Mouse (Mus musculus): ENCODE data around the gene Mllt6. TPM values are rescaled to one million over a fixed set of nuclear protein-coding genes. Genes with fewer than 3 reads are reported as not detected.
"Not testable (repeated sequence)": the region's sequence is repeated elsewhere in the genome, so short reads cannot be mapped to it uniquely, and the experiment has no call there.

Mllt6 gene
- polyA plus RNA-seq, 1 experiment from 2014 or later = 2.1 TPM

DNA sequence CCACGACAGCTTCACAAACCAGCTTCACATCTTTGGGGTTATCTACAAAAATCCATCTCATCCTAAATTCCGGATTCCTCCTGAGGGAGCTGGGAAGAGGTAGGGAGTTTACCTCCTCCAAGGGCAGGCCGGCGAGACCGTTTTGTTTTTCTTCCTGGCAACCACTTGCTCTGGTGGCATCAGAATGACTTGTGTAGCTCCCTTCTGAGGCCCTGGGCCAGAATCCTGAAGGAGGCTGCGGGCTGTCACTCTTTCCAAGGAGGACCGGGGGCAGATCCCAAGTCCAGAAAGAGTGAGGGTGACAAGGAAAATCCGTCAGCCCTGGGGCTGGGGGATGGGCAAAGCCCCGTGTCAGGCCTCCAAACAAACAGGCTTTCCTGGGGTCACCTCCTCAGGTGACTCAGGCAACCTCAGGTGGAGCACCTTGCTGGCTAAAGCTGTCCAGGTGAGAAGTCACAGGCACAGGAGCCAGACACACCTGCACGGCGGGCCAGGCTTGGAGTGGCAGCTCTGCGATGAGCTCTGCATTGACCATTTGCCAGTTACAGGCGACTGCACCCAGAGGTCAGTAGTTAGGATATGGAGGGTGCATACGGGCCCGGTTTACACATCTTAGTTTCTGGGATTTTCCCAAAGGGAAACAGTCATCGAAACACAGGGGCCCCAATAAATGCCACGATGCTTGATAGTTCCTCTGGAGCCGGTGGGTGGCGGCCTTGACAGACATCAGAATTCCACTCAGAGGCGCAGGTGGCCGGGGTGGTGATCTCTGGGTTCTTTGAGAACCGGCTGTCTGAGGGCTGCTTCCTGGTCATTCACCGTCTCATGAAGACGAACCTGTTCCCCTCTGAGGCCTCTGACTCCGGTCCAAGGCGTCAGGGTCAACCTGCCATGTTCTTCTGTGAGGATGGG is 54.4 kb downstream of the Mllt6 start:
- Histone ChIP-seq H3K27me3 (replicated peaks; ENCODE audit: low read depth, poor library complexity, severe bottlenecking) (no peaks in the 10 kb centered on the region), H3K27ac (replicated peaks) (no peak overlapping the region), H3K4me1 (no peaks in the 10 kb centered on the region), H3K4me3 (no peak overlapping the region; the same call in 1 of the 2 replicates), H3K36me3 (replicated peaks) (peaks cover 100% of the 10 kb centered on the region), H3K9me3 (peaks cover 8% of the 10 kb centered on the region; the same call in 1 of the 2 replicates)
- 86% methylated on average over 26 of the region's 26 CpGs for WGBS
- DNase-seq (ENCODE audit: low spot score) = no peak

DNA sequence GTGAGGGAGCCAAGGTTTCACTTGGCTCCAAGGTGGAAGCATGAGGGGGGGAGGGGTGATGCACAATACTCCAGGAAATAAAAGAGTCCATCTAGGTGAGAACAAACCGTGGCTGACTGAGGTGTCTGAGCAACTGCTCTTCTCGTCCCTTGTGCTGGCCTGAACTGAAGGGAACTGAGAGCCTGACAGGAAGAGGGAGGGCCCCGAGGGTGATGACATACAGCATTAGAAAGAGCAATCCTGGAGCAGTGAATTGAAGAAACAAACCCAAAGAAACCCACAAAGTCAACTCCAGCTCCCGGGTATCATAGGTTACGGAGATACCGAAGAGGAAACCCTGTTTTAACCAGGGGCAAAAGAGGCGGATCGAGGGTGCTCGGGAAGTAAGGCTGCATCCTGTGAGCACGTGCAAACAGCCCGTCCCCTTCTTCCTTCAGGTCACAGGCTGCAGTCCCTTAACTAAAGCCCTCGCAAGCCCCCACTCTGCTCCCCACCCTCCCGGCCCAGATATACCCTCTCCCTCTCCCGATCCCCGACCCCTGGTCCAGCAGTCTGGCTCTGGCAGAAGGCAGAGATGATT is 55.2 kb downstream of the Mllt6 start:
- peaks cover 100% of the 10 kb centered on the region for H3K36me3 ChIP-seq (replicated peaks)
- no peak for DNase-seq (ENCODE audit: low spot score)
- no peaks in the 10 kb centered on the region for H3K27me3 ChIP-seq (replicated peaks; ENCODE audit: low read depth, poor library complexity, severe bottlenecking)
- H3K4me1 ChIP-seq = no peaks in the 10 kb centered on the region
- H3K9me3 ChIP-seq = peaks cover 8% of the 10 kb centered on the region; the same call in 1 of the 2 replicates
- WGBS = 85% methylated on average over 15 of the region's 15 CpGs
- no peak overlapping the region; the same call in 1 of the 2 replicates for H3K4me3 ChIP-seq
- no peak overlapping the region for H3K27ac ChIP-seq (replicated peaks)

DNA sequence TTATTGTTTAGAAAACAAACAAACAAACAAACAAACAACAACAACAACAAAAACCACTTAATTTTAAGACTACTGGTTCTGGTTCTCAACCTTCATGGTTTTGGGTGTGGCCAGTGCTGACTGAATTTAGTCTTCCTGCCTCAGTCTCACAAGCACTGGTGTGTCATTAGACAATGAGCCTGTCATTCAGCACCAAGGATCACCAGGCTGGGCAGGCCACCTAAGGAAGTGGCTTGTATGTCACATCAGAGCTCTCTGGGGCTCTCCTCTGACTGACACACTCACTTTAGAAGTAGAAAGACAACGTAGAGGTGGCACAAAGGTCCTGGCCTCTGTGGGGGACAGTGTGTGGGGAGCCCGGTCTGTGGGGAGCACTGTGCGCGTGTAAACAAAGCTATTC is 55.8 kb downstream of the Mllt6 start:
- WGBS = 91% methylated on average over 4 of the region's 4 CpGs
- peaks cover 100% of the 10 kb centered on the region for H3K36me3 ChIP-seq (replicated peaks)

GRCm38 (mm10) chr11:97721338-97721737 is 58.1 kb downstream of the Mllt6 start:
- H3K27me3 ChIP-seq (replicated peaks; ENCODE audit: low read depth, poor library complexity, severe bottlenecking) = no peaks in the 10 kb centered on the region
- no peak overlapping the region for H3K27ac ChIP-seq (replicated peaks)
- H3K4me3 ChIP-seq = no peak overlapping the region
- H3K9me3 ChIP-seq = peaks cover 8% of the 10 kb centered on the region; the same call in 1 of the 2 replicates
- 95% methylated on average over 4 of the region's 4 CpGs for WGBS
- peaks cover 100% of the 10 kb centered on the region for H3K36me3 ChIP-seq (replicated peaks)
- H3K4me1 ChIP-seq = no peaks in the 10 kb centered on the region
- no peak for DNase-seq (ENCODE audit: low spot score)

More for the DNA sequence above, 55.8 kb downstream of the Mllt6 start:
- H3K27me3 ChIP-seq (replicated peaks; ENCODE audit: low read depth, poor library complexity, severe bottlenecking) = no peaks in the 10 kb centered on the region
- H3K27ac ChIP-seq (replicated peaks) = no peak overlapping the region
- H3K9me3 ChIP-seq = peaks cover 8% of the 10 kb centered on the region; the same call in 1 of the 2 replicates
- no peak for DNase-seq (ENCODE audit: low spot score)
- no peaks in the 10 kb centered on the region for H3K4me1 ChIP-seq
- no peak overlapping the region for H3K4me3 ChIP-seq

GRCm38 (mm10) chr11:97723709-97724108 is 60.5 kb downstream of the Mllt6 start:
- Histone ChIP-seq H3K27ac (replicated peaks) (no peak overlapping the region), H3K4me1 (peaks cover 13% of the 10 kb centered on the region), H3K9me3 (peaks cover 8% of the 10 kb centered on the region; the same call in 1 of the 2 replicates), H3K27me3 (replicated peaks; ENCODE audit: low read depth, poor library complexity, severe bottlenecking) (no peaks in the 10 kb centered on the region), H3K4me3 (no peak overlapping the region), H3K36me3 (replicated peaks) (peaks cover 100% of the 10 kb centered on the region)
- WGBS = 82% methylated on average over 7 of the region's 7 CpGs
- no peak for DNase-seq (ENCODE audit: low spot score)

- peaks cover 34% of the 10 kb centered on the region for H3K4me1 ChIP-seq
- H3K9me3 ChIP-seq = no peaks in the 10 kb centered on the region
- H3K27ac ChIP-seq (replicated peaks) = no peak overlapping the region
- WGBS = 68% methylated on average over 7 of the region's 7 CpGs
- H3K4me3 ChIP-seq = no peak overlapping the region
- no peak for DNase-seq (ENCODE audit: low spot score)
- H3K27me3 ChIP-seq (replicated peaks; ENCODE audit: low read depth, poor library complexity, severe bottlenecking) = no peaks in the 10 kb centered on the region
- H3K36me3 ChIP-seq (replicated peaks) = peaks cover 92% of the 10 kb centered on the region
Observed at GRCm38 (mm10) chr11:97728311-97728710, 65.1 kb downstream of the Mllt6 start.

GRCm38 (mm10) chr11:97728730-97729129 is 65.5 kb downstream of the Mllt6 start:
- 71% methylated on average over 7 of the region's 7 CpGs for WGBS
- no peak overlapping the region for H3K4me3 ChIP-seq
- H3K27me3 ChIP-seq (replicated peaks; ENCODE audit: low read depth, poor library complexity, severe bottlenecking) = no peaks in the 10 kb centered on the region
- peaks cover 38% of the 10 kb centered on the region for H3K4me1 ChIP-seq
- H3K27ac ChIP-seq (replicated peaks) = no peak overlapping the region
- no peaks in the 10 kb centered on the region for H3K9me3 ChIP-seq
- DNase-seq (ENCODE audit: low spot score) = no peak
- peaks cover 88% of the 10 kb centered on the region for H3K36me3 ChIP-seq (replicated peaks)

DNA sequence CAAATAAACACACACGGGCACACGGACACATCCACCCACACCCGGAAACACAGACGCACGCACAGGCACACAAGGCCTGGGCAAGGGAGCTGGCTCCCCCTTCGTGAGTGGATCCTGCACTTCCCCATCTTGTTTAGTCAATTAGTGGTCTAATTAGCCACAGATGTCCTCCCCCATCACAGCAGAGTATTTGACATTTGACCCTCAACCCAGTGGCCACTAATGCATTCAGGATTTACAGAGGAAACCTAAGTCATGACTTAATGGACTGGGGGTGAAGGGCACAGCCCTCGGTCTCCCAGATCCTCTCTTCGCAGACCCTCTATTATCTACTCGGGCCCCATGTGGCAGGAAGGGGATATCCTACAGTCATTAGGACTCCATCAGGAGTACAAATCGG is 70.5 kb downstream of the Mllt6 start:
- Histone ChIP-seq H3K4me1 (peaks cover 49% of the 10 kb centered on the region), H3K4me3 (peak overlapping the region; percentile 14), H3K36me3 (replicated peaks) (peaks cover 39% of the 10 kb centered on the region), H3K27ac (replicated peaks) (peak overlapping the region; percentile 42), H3K9me3 (no peaks in the 10 kb centered on the region), H3K27me3 (replicated peaks; ENCODE audit: low read depth, poor library complexity, severe bottlenecking) (no peaks in the 10 kb centered on the region)
- peak; percentile 75 for DNase-seq (ENCODE audit: low spot score)
- 9% methylated on average over 10 of the region's 10 CpGs for WGBS

GRCm38 (mm10) chr11:97734810-97735209 is 71.6 kb downstream of the Mllt6 start:
- peaks cover 34% of the 10 kb centered on the region for H3K36me3 ChIP-seq (replicated peaks)
- peaks cover 44% of the 10 kb centered on the region for H3K4me1 ChIP-seq
- not testable (repeated sequence) for H3K27me3 ChIP-seq (replicated peaks; ENCODE audit: low read depth, poor library complexity, severe bottlenecking); H3K4me3 ChIP-seq; DNase-seq (ENCODE audit: low spot score); H3K9me3 ChIP-seq; H3K27ac ChIP-seq (replicated peaks)
- WGBS = 81% methylated on average over 5 of the region's 5 CpGs

Small RNA genes lying within 50 kb of the gene (microRNA-seq; reads per million reads assigned to microRNA genes)
- gene Gm24158 (0.91 reads per million), gene Mir6927 (1.8 reads per million)

Other genes starting within 250 kb of the Mllt6 start
- gene Arhgap23, start 247.9 kb upstream of the Mllt6 start, polyA plus RNA-seq (2016; fragmentation: Nextera tagmentation; extraction: Ambion mirVana) = 2.4 TPM in 2 replicates
- gene 4933428G20Rik, start 163.1 kb upstream of the Mllt6 start, polyA plus RNA-seq (2016; fragmentation: Nextera tagmentation; extraction: Ambion mirVana) = 0.35 and 0.54 TPM in 2 replicates
- gene Srcin1, start 87.2 kb upstream of the Mllt6 start, polyA plus RNA-seq (2016; fragmentation: Nextera tagmentation; extraction: Ambion mirVana) = 0.72 and 0.80 TPM in 2 replicates
- 13.0 and 14.4 TPM in 2 replicates for gene Epop, start 33.7 kb upstream of the Mllt6 start, polyA plus RNA-seq (2016; fragmentation: Nextera tagmentation; extraction: Ambion mirVana)
- 18.2 and 20.0 TPM in 2 replicates for gene Cisd3, start 22.4 kb downstream of the Mllt6 start, polyA plus RNA-seq (2016; fragmentation: Nextera tagmentation; extraction: Ambion mirVana)
- gene Pcgf2, start 37.1 kb downstream of the Mllt6 start, polyA plus RNA-seq (2016; fragmentation: Nextera tagmentation; extraction: Ambion mirVana) = 23.2 and 24.1 TPM in 2 replicates
- gene Psmb3, start 40.0 kb downstream of the Mllt6 start, polyA plus RNA-seq (2016; fragmentation: Nextera tagmentation; extraction: Ambion mirVana) = 634 and 654 TPM in 2 replicates
- gene Pip4k2b, start 81.3 kb downstream of the Mllt6 start, polyA plus RNA-seq (2016; fragmentation: Nextera tagmentation; extraction: Ambion mirVana) = 1.9 and 2.1 TPM in 2 replicates
- 22.0 and 24.2 TPM in 2 replicates for gene Cwc25, start 103.1 kb downstream of the Mllt6 start, polyA plus RNA-seq (2016; fragmentation: Nextera tagmentation; extraction: Ambion mirVana)
- gene 1700001P01Rik, start 112.5 kb downstream of the Mllt6 start, polyA plus RNA-seq (2016; fragmentation: Nextera tagmentation; extraction: Ambion mirVana) = 0.85 and 1.1 TPM in 2 replicates
- 481 and 487 TPM in 2 replicates for gene Rpl23, start 119.0 kb downstream of the Mllt6 start, polyA plus RNA-seq (2016; fragmentation: Nextera tagmentation; extraction: Ambion mirVana)
- 90.5 and 98.7 TPM in 2 replicates for gene Lasp1, start 135.6 kb downstream of the Mllt6 start, polyA plus RNA-seq (2016; fragmentation: Nextera tagmentation; extraction: Ambion mirVana)
- 14.0 and 16.0 TPM in 2 replicates for gene B230217C12Rik, start 177.4 kb downstream of the Mllt6 start, polyA plus RNA-seq (2016; fragmentation: Nextera tagmentation; extraction: Ambion mirVana)
- gene Fbxo47, start 220.7 kb downstream of the Mllt6 start, polyA plus RNA-seq (2016; fragmentation: Nextera tagmentation; extraction: Ambion mirVana) = 0.42 and 0.67 TPM in 2 replicates

All from embryonic facial prominence, embryonic 10.5 days (tissue).